Mouse (Mus musculus) adrenal gland, adult 8-10 months (tissue): Measurements from ENCODE around the gene Ccdc130. TPM values are rescaled to one million over a fixed set of nuclear protein-coding genes. Genes with fewer than 3 reads are reported as not detected.
"Not testable (repeated sequence)": the region's sequence is repeated elsewhere in the genome, so short reads cannot be mapped to it uniquely, and the experiment has no call there.

Experiments
- DNase-seq: peaks from one replicate; pipeline ENCODE4 v3.0.0; 2022
- total RNA-seq, 4 experiments: library from RNA; stranded (reverse); gene quantifications; 2 replicates each; pipeline ENCODE4 v1.2.4; 2022

The Ccdc130 gene
- 10 to 100 TPM; 21.5 to 27.7 (median 24.6) TPM for total RNA-seq

GRCm38 (mm10) chr8:84269950-84270773 is at the start of gene Ccdc130:
TSS of gene Ccdc130 (minus strand) at chr8:84270380.
- peak; percentile 100 for DNase-seq

GRCm38 (mm10) chr8:84308376-84308775 is 38.2 kb upstream of the Ccdc130 start:
- peak; percentile 6 for DNase-seq

DNA sequence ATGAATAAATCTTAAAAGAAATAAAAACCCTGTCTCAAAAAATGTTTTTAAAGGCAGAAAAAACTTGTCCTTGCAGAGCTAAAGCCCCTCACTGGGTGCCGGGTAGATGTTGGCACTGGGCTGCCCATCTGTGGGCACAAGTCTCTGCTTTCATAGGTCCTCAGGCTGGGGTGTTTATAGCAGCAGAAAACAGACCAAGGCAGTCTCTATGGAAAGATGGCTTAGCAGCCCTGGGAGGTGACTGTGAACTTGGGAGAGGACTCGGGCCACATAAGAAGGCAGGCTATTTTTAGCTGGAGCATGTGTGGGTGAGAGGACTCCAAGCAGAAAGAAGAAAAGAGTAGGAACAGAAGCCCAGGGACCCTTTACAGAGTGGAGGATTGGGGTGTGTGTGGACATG is 33.8 kb upstream of the Ccdc130 start:
- no peak for DNase-seq

DNA sequence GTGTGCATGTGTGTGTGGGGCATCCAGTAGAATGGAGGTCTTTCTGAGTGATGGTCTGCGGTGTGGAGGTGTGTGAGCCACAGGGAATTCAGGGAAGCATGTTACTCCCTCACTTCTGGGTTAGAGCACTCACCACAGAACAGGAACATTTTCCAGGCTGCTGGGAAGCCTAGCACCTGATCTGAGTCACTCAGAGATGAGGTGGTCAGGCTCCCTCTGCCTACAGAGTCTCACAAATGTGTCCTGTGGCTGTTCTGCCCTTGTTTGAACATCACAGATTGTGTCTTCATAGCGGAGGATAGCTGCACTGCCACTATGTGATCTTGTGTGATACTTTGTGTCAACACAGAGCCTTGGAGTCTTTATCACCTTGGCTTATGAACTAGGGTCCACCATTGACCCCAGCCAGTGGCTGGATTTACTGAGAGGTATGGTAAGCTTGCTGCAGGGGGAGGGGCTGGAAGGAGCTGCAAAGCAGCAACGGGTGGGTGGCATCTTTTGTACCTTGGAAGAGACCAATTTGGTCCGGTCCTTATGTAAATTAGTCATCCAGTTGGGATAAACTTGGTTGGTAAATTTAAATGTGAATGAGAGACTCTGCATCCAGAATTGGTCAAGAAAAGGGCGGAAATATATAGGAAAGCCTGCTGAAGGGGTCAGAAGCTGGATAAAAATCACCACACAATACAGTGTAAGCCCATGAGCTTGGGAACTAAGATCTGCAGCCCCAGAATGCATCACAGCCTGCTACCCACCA is 27.0 kb upstream of the Ccdc130 start:
- no peak for DNase-seq

GRCm38 (mm10) chr8:84291688-84292087 is 21.5 kb upstream of the Ccdc130 start:
- DNase-seq, result no peak

DNA sequence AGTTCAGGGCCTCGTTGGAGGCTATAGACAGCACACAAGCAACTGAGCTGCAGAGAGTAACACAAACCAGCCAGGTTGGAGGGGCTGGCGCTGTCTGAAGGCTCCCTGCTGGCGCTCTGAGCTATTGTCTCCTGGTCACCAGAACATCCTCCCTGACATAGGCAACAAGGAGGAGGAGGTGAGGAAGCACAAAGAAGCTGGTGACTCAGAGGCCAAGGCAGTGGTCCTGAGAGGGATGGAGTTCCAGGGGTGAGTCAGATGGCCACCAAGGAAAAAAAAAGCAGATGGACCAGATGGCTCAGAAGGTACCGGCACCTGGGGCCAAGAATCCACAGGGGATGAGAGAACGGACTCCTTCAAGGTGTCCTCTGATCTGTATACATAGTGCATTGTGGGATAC is 20.9 kb upstream of the Ccdc130 start:
- DNase-seq, result no peak

DNA sequence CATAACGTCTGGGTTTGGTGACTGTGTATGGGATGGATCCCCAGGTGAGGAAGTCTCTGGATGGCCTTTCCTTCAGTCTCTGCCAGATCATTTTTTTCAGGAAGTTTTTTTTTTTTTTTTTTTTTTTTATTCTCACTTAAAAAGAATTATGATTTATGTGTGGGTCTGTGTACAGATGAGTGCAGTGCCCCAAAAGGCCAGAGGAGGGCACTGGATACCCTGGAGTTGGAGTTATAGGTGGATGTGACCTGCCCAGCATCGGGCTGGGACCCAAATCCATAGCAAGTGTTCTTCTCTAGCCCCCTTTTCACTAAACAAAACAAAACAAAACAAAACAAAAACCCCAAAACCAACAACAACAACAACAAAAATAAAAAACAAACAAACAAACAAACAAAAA is 18.7 kb upstream of the Ccdc130 start:
- DNase-seq, result no peak

- DNase-seq, result not testable (repeated sequence)
Measured at GRCm38 (mm10) chr8:84285665-84286064, 15.5 kb upstream of the Ccdc130 start.

- no peak for DNase-seq
Measured at GRCm38 (mm10) chr8:84284608-84285063, 14.5 kb upstream of the Ccdc130 start.

GRCm38 (mm10) chr8:84280777-84281176 is 10.6 kb upstream of the Ccdc130 start:
- DNase-seq, result no peak

GRCm38 (mm10) chr8:84276447-84276846 is 6.3 kb upstream of the Ccdc130 start:
- DNase-seq, result no peak

GRCm38 (mm10) chr8:84273968-84274367 is 3.8 kb upstream of the Ccdc130 start:
- DNase-seq, result no peak

DNA sequence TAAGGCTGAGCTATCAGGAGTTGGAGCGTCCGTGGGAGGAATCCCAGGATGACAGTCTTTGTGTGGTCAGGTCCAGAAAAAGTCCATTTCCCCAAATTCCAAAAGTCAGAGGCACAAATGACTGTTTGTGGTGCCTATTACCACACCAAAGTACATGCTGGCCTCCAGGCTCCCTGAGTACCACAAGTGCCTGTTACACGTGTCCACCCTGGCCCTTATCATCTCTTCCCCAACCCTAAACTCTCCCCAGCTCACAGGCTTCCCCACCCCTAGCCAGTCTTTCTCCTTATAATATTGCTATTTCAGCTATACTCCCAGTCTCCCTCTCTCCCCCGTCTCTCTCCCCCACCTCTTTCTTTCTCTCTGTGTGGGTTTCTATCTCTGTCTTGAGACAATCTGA is 2.1 kb upstream of the Ccdc130 start:
- no peak for DNase-seq

GRCm38 (mm10) chr8:84261098-84261497 is 9.1 kb downstream of the Ccdc130 start:
- DNase-seq, result no peak

DNA sequence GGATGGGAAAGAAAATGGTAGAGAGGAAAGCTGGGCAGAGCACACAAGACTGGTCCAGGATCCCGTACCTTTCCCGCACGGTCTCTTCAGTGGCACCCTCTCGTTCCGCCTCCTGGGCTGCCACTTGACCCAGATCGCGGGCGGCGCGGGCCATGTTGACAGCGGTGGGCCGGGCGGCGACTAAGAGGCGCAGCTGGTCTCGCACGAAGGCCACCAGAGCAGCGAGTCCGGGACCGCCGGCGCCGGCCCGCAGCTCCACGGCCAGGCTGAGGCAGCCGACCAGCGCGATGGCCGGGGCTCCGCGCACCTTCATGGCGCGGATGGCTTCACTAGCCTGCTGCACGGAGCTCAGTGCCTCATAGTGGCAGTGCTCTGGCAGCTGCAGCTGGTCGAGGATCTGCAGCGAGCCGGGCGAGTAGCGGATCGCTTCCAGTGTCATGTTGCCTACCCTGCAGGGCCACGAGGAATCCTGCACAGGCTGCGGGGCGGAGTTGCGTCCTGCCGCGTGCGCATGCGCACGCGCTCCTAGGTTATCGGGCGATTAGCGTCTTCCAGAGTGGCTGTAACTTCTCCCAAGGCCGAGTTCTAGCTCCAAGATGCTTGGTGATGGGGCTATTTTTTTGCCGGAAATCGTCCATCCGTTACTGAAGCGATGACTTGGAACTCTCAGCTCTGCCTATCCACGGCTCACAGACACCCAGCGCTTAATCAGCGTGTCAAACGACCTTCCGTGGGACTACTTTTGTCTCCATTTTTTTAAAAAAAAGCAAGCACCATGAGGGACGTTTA is 13.2 kb downstream of the Ccdc130 start, which contains the start of gene Mri1:
Mri1 (minus strand) TSS at position 505 of the 789 bp plus-strand sequence.
- DNase-seq, result peak; percentile 81

- DNase-seq, result no peak
Measured at GRCm38 (mm10) chr8:84256458-84256821, 13.7 kb downstream of the Ccdc130 start.

- DNase-seq, result no peak
Measured at GRCm38 (mm10) chr8:84255858-84256257, 14.3 kb downstream of the Ccdc130 start.

DNA sequence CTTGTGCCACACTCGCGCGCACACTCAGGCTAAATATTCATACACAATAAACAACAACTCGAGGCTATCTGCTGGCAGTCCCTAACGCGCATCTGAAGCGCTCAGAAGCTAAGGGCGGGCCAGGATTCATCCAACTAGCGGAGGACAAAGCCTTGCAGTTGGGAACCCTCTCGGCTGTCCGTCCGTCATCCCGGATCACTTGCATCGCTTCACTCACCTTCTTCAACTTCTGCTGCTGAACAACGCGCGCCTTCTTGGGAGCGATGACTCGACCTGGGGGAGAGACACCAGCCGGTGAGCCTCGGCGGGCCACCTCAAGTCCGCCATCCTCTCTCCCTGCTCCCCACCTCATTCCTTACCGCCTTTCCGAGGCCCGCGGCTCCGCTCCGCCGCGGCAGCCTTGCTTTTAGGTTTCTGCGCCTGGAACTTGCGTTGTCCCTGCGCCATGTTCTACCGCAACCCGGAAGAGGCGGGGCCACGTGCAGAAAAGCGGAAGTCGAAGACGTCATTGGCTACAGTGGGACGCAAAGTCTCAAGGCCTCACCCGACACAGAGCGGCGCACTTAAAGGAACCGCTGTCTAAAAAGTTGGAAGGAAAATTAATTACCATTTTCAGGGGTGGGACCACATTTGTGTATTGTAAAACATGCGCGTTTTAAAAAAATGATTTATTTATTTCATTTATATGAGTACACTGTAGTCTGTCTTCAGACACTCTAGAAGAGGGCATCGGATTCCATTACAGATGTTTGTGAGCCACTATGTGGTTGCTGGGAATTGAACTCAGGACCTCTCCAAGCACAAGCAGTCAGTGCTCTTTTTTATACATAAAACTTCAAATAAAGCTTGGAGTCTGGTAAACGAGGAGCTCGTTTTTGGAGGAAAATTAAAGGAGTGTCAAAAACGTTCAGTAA is 20.7 kb downstream of the Ccdc130 start, which contains the start of gene D8Ertd738e:
D8Ertd738e (minus strand) TSS at position 463 of the 914 bp plus-strand sequence.
- peak; percentile 84 for DNase-seq

DNA sequence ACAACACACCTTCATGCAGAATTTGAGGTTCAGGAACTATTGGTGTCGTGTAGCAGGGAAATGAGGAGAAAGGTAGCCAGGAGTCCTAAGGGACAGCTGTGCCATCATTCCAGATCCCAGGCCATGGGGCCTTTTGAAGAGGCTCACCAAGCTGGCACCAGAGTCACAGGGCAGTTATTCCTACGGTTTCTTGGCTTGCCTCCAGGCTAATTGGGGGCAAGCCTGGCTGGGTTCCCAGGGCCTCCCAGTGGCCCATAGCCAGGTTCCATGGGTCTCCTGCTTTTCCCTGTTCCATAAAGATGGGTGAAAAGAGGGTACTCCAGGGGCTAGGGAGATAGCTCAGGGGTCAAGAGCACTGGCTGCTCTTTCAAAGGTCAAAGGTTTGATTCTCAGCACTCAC is 28.4 kb downstream of the Ccdc130 start:
- DNase-seq, result no peak

DNA sequence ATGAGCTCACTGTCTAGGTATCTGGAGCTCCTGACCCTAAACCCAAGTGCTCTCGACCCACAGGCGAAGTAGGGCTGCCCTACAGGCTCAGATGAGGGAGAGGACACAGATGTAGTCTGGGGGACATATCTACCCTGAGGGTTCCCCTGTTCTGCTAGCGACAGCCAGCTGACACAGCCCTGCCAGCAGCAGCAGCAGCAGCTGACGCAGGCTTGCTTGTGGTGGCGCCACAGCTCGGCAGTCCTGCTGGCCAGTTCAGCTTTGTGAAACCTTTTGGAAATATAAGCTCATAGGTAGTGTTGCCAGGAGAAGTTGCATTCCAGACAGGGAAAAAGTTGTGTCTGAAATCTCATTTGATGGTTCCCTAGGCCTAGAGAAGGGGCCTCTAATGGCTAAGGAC is 29.0 kb downstream of the Ccdc130 start:
- no peak for DNase-seq

GRCm38 (mm10) chr8:84237542-84238229 is 32.5 kb downstream of the Ccdc130 start:
- no peak for DNase-seq
